Mouse (Mus musculus): ENCODE results near the gene Fnbp1.
A peak's percentile ranks its signal among the peaks of the same experiment; 100 is the strongest.

Gene Fnbp1

GRCm38 (mm10) chr2:31018519-31018918, 123.3 kb downstream of the Fnbp1 start:
- DNase-seq = no peak

GRCm38 (mm10) chr2:31017625-31018317, 124.0 kb downstream of the Fnbp1 start:
- DNase-seq = no peak

- DNase-seq = no peak
These were observed 128.3 kb downstream of the Fnbp1 start for GRCm38 (mm10) chr2:31013371-31014120.

GRCm38 (mm10) chr2:31007208-31007607, 134.6 kb downstream of the Fnbp1 start:
- DNase-seq = no peak

- no peak for DNase-seq
These were observed 135.4 kb downstream of the Fnbp1 start for GRCm38 (mm10) chr2:31006434-31006833.

GRCm38 (mm10) chr2:31005453-31005852, 136.4 kb downstream of the Fnbp1 start:
- DNase-seq = no peak

- DNase-seq = no peak
These were observed 139.0 kb downstream of the Fnbp1 start for GRCm38 (mm10) chr2:31002857-31003256.

GRCm38 (mm10) chr2:30998443-30999260, 143.2 kb downstream of the Fnbp1 start:
- DNase-seq = no peak

- DNase-seq = peak; percentile 68
These were observed 146.3 kb downstream of the Fnbp1 start for GRCm38 (mm10) chr2:30995432-30995996.

- no peak for DNase-seq
These were observed 147.0 kb downstream of the Fnbp1 start for GRCm38 (mm10) chr2:30994853-30995252.

GRCm38 (mm10) chr2:30990221-30990620, 151.6 kb downstream of the Fnbp1 start:
- no peak for DNase-seq

- DNase-seq = peak; percentile 75
These were observed 156.4 kb downstream of the Fnbp1 start for GRCm38 (mm10) chr2:30985111-30986020.

GRCm38 (mm10) chr2:30983024-30983423, 158.8 kb downstream of the Fnbp1 start:
- no peak for DNase-seq

- DNase-seq = peak; percentile 100
These were observed 159.9 kb downstream of the Fnbp1 start, which contains the start of the genes BC005624 and Usp20 for GRCm38 (mm10) chr2:30981790-30982513. TSS of gene BC005624 (minus strand) at chr2:30982201. TSS of gene Usp20 (plus strand) at chr2:30982279.
